Mouse (Mus musculus) liver, adult 2 months (tissue): Measurements from ENCODE around the gene Erfe.

Experiments
- CTCF ChIP-seq: fragments of 200-500 bp; IDR thresholded peaks from 2 replicates; pipeline ENCODE4 v1.5.1; 2011; ENCODE audit warnings: low read depth, low read length, control low read depth
- POLR2A ChIP-seq: fragments of 200-500 bp; IDR thresholded peaks from 2 replicates; pipeline ENCODE4 v1.6.1; 2011; ENCODE audit warnings: low read length, control low read depth; ENCODE audit not compliant: insufficient read depth; ENCODE audit errors: extremely low read depth

DNA sequence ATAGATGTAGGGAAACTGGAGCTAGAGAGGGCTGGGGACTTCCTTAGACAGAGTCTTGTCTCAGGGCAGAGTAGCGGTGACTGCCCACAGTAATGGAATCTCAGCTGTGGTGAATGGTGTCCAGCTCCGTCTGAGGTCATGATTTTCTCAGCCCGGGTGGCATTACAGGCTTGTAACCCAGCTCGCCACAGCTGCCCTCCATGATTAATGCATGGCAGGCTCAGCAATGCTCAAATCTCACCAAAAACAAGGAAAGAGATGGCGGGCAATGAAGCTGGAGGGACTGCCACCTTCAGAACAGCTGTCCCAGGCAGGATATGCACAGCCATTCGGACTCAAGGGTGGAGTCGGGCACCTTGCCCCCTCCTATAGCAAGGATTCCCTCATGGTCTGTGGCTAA is 28.9 kb upstream of the Erfe start:
- no peak for TF ChIP-seq CTCF
- TF ChIP-seq POLR2A, result no peak
